Mouse (Mus musculus) midbrain, embryonic 16.5 days (tissue): ENCODE measurements around the gene Mdm2. TPM values are rescaled to one million over a fixed set of nuclear protein-coding genes. Genes with fewer than 3 reads are reported as not detected.

Source experiments
- ATAC-seq: fragments of 200-750 bp; cut with Nextera tagmentation; 2 replicates; pipeline ENCODE4 v1.8.0; 2017; ENCODE audit warnings: moderate TSS enrichment
- H3K27ac ChIP-seq: fragments of 300-500 bp; sonication (generic); 2 replicates; pipeline ENCODE4 v1.5.1; 2014; ENCODE audit warnings: mild to moderate bottlenecking, low read length, mixed read lengths
- H3K27me3 ChIP-seq: fragments of 300-500 bp; sonication (generic); 2 replicates; pipeline ENCODE4 v1.6.1; 2014; ENCODE audit warnings: low read depth, low read length, mixed read lengths; ENCODE audit not compliant: control insufficient read depth, insufficient read depth
- H3K36me3 ChIP-seq: fragments of 300-500 bp; sonication (generic); 2 replicates; pipeline ENCODE4 v1.6.1; 2014; ENCODE audit warnings: mild to moderate bottlenecking, low read length, moderate library complexity, mixed read lengths; ENCODE audit not compliant: control insufficient read depth, insufficient read depth
- H3K4me1 ChIP-seq: fragments of 300-500 bp; sonication (generic); 2 replicates; pipeline ENCODE4 v1.6.1; 2014; ENCODE audit warnings: mild to moderate bottlenecking, low read length, mixed read lengths; ENCODE audit not compliant: control insufficient read depth, insufficient read depth
- H3K4me2 ChIP-seq: fragments of 300-500 bp; sonication (generic); 2 replicates; pipeline ENCODE4 v1.6.1; 2014; ENCODE audit warnings: mild to moderate bottlenecking, low read length, mixed read lengths
- H3K4me3 ChIP-seq: fragments of 300-500 bp; sonication (generic); 2 replicates; pipeline ENCODE4 v1.5.1; 2014; ENCODE audit warnings: low read depth, mild to moderate bottlenecking, low read length, moderate library complexity, mixed read lengths
- H3K9ac ChIP-seq: fragments of 300-500 bp; sonication (generic); 2 replicates; pipeline ENCODE4 v1.6.1; 2014; ENCODE audit warnings: low read depth, low read length, mixed read lengths
- H3K9me3 ChIP-seq: fragments of 300-500 bp; sonication (generic); replicated peaks from 2 replicates; pipeline ENCODE4 v1.6.1; 2014; ENCODE audit warnings: mild to moderate bottlenecking, low read length, mixed read lengths; ENCODE audit not compliant: control insufficient read depth, poor library complexity, severe bottlenecking
- WGBS: fragments of 180-500 bp; shearing (Covaris S2); extraction: QIAGEN DNeasy Blood & Tissue Kit; methylation state at CpG from one replicate; pipeline ENCODE4 v1.1.7; 2014; 5-methylcytosine and 5-hydroxymethylcytosine counted together
- polyA plus RNA-seq: library from polyadenylated mRNA; unstranded; fragments of >200 nt; fragmentation: Nextera tagmentation; extraction: Ambion mirVana; gene quantifications from 2 replicates; pipeline ENCODE4 v1.2.1, GENCODE M21; 2015

The Mdm2 gene
- polyA plus RNA-seq, 1 experiment from 2014 or later = 53.1 TPM

DNA sequence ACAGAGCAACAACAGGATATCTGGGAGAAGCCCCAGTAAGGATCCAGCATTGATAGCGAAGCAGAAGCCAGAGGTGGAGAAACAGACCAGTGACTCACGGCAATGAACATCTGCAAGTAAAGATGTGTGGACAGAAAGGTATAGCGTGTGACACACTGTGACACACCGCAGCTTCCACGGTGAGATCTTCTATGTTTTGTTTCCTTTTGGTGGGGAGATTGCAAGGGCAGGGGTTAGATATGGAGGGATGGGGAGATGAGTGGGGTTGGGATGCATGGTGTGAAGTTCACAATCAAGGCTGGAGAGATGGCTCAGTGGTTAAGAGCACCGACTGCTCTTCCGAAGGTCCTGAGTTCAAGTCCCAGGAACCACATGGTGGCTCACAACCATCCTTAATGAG is 19.6 kb upstream of the Mdm2 start:
- no peak overlapping the region for H3K4me3 ChIP-seq
- no peaks in the 10 kb centered on the region for H3K4me1 ChIP-seq
- H3K27me3 ChIP-seq = no peaks in the 10 kb centered on the region
- ATAC-seq = no peak
- H3K9ac ChIP-seq = no peak overlapping the region
- WGBS = over 99% methylated on average over 7 of the region's 7 CpGs
- no peaks in the 10 kb centered on the region for H3K36me3 ChIP-seq
- no peak overlapping the region for H3K27ac ChIP-seq
- no peak overlapping the region for H3K4me2 ChIP-seq
- H3K9me3 ChIP-seq = no peaks in the 10 kb centered on the region

GRCm38 (mm10) chr10:117729139-117729814 is 18.7 kb upstream of the Mdm2 start:
- H3K27ac ChIP-seq = no peak overlapping the region

GRCm38 (mm10) chr10:117728574-117728973 is 18.0 kb upstream of the Mdm2 start:
- H3K27ac ChIP-seq = no peak overlapping the region
- no peak overlapping the region for H3K4me3 ChIP-seq
- no peaks in the 10 kb centered on the region for H3K36me3 ChIP-seq
- no peaks in the 10 kb centered on the region for H3K4me1 ChIP-seq
- no peaks in the 10 kb centered on the region for H3K9me3 ChIP-seq
- H3K27me3 ChIP-seq = no peaks in the 10 kb centered on the region
- 91% methylated on average over 5 of the region's 5 CpGs for WGBS
- no peak overlapping the region for H3K4me2 ChIP-seq
- ATAC-seq = no peak
- no peak overlapping the region for H3K9ac ChIP-seq

More at GRCm38 (mm10) chr10:117729139-117729814, 18.7 kb upstream of the Mdm2 start:
- H3K27me3 ChIP-seq = no peaks in the 10 kb centered on the region
- ATAC-seq = no peak
- WGBS = 83% methylated on average over 11 of the region's 11 CpGs
- no peaks in the 10 kb centered on the region for H3K36me3 ChIP-seq
- no peak overlapping the region for H3K4me3 ChIP-seq
- no peak overlapping the region for H3K4me2 ChIP-seq
- H3K9me3 ChIP-seq = no peaks in the 10 kb centered on the region
- no peak overlapping the region for H3K9ac ChIP-seq
- no peaks in the 10 kb centered on the region for H3K4me1 ChIP-seq

DNA sequence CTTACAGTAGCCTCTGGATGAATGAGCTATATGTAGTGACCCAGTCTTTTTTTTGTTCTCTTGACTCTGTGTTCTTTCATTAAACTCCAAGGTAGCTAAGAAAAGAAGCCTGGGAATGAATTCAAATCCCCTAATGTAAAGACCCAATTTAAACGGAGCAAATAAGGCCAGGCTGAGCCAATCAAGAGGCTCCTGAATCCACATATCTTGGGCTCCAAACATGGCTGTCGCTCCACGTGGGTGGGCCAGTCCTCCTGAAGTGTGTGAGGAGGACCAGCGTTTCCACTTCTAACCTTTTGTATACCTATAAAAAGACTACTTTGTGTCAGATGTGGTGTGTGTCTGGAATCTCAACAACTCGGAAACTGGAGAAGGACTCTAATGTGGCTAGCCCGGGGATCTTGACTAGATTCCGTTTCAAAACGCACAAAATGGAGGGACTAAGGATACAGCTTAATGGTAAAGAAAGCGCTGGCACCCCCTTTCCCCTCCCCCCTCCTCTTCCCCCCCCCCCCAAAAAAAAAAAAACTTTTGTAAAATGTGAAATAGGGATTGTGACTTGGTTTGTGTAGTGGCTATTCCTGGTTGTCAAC is 17.1 kb upstream of the Mdm2 start:
- Histone ChIP-seq H3K27me3 (no peaks in the 10 kb centered on the region), H3K4me3 (no peak overlapping the region), H3K9ac (no peak overlapping the region), H3K27ac (no peak overlapping the region), H3K4me2 (no peak overlapping the region), H3K9me3 (no peaks in the 10 kb centered on the region), H3K36me3 (no peaks in the 10 kb centered on the region), H3K4me1 (no peaks in the 10 kb centered on the region)
- no peak for ATAC-seq
- WGBS = 84% methylated on average over 9 of the region's 9 CpGs

DNA sequence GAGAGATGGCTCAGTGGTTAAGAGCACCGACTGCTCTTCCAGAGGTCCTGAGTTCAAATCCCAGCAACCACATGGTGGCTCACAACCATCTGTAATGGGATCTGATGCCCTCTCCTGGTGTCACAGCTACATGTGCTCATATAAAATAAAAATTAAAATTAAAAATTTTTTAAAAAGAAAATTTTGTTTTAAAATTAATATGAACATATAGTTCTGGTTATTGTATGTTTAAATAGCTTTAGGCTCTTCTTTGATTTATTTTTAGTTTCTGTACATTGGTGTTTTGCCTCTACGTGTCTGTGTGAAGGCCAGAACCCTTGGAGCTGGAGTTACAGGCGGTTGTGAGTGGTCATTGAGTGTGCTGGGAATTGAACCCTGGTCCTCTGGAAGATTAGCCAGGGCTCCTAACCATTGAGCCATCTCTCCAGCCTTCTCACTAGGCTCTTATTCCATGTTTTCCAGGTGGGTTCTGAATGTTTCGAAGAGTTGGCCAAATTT is 16.4 kb upstream of the Mdm2 start:
- WGBS = 94% methylated on average over 4 of the region's 4 CpGs
- no peaks in the 10 kb centered on the region for H3K4me1 ChIP-seq
- no peak overlapping the region for H3K4me3 ChIP-seq

DNA sequence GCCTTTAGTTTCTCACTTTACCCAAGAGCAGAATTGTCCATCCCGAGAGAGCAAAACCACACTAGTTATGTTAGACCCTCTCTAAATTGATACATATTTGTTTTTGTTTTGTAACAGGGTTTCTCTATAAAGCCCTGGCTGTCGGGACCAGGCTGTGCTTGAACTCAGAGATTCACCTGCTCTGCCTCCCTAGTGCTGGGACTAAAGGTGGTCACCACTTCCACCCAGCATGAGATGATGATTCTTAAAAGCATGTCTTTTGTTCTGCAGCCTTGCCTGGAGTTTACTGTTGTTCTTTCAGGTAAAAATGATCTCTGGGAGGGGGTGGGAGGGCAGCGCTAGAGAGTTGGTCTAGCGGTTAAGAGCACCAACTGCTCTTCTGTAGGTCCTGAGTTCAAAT is 15.8 kb upstream of the Mdm2 start:
- Histone ChIP-seq H3K27me3 (no peaks in the 10 kb centered on the region), H3K4me3 (no peak overlapping the region), H3K4me2 (no peak overlapping the region), H3K36me3 (no peaks in the 10 kb centered on the region), H3K4me1 (no peaks in the 10 kb centered on the region), H3K27ac (no peak overlapping the region), H3K9ac (no peak overlapping the region), H3K9me3 (no peaks in the 10 kb centered on the region)
- 96% methylated on average over 4 of the region's 4 CpGs for WGBS
- no peak for ATAC-seq

More for the DNA sequence above, 16.4 kb upstream of the Mdm2 start:
- H3K9ac ChIP-seq = no peak overlapping the region
- H3K9me3 ChIP-seq = no peaks in the 10 kb centered on the region
- no peaks in the 10 kb centered on the region for H3K36me3 ChIP-seq
- no peaks in the 10 kb centered on the region for H3K27me3 ChIP-seq
- no peak overlapping the region for H3K4me2 ChIP-seq
- H3K27ac ChIP-seq = no peak overlapping the region
- ATAC-seq = no peak

DNA sequence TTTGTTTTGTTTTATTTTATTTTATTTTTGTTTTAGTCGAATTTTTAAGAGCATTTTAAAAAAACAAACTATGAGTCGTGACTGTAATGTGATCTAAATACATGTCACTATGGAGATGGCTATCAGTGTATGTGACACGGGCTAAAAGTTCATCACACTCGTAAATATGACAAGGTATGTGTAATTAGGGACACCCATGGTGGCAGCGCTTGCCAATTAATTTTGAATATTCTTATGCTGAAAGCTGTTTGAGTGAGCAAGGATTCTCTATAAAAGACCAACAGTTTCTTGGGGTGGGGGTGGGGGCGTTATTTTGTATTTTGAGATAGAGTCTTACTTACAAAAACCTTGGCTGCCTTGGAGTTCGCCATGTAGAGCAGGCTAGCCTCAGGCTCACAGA is 15.1 kb upstream of the Mdm2 start:
- 83% methylated on average over 7 of the region's 7 CpGs for WGBS
- no peak for ATAC-seq

DNA sequence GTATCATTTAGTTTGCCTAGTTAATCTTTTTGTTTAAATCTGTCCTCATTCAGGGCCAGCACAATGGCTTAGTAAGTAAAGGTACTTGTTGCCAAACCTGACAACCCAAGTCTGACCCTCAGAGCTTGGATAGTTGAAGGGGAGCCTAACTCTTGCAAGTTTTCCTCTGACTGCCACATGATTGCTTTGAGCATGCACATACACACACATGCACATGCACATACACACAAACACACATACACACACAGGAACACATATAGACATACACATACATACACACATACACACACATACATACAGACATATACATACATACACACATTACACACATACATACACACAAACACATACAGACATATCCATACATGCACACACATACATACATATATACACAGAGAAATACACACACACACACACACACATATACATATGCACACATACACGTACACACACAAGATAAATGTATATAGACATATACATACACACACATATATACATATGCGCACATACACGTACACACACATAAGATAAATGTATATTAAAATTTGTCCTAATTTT is 14.3 kb upstream of the Mdm2 start:
- no peak overlapping the region for H3K4me2 ChIP-seq
- ATAC-seq = no peak

More for the DNA sequence above, 15.1 kb upstream of the Mdm2 start:
- Histone ChIP-seq H3K4me3 (no peak overlapping the region), H3K4me1 (no peaks in the 10 kb centered on the region), H3K4me2 (no peak overlapping the region), H3K9me3 (no peaks in the 10 kb centered on the region), H3K36me3 (no peaks in the 10 kb centered on the region), H3K9ac (no peak overlapping the region), H3K27me3 (no peaks in the 10 kb centered on the region), H3K27ac (no peak overlapping the region)

DNA sequence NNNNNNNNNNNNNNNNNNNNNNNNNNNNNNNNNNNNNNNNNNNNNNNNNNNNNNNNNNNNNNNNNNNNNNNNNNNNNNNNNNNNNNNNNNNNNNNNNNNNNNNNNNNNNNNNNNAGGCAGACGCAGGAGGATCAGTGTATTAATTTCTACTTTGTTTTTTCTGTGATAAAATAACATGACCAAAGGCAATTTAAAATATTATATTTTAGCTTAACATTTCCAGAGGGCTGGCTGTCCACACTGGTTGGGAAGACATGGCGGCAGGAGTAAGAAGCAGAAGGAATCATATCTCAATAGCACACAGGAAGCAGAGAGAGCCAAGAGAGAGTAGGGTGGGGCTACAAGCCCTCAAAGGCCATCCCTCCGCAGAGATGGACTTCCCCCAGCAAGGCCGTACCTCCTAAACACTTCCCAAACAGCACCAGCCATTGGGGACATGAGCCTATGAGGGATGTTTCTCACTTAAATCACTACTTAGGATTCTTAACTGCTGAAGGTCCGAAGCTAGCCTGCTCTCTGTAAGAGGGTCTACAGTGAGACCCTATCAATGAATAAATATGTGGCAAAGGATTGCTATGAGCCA is 13.7 kb upstream of the Mdm2 start:
- Histone ChIP-seq H3K4me2 (no peak overlapping the region), H3K9me3 (no peaks in the 10 kb centered on the region), H3K36me3 (no peaks in the 10 kb centered on the region), H3K4me3 (no peak overlapping the region), H3K27me3 (no peaks in the 10 kb centered on the region), H3K4me1 (no peaks in the 10 kb centered on the region), H3K27ac (no peak overlapping the region), H3K9ac (no peak overlapping the region)
- ATAC-seq = no peak
- 85% methylated on average over 5 of the region's 5 CpGs for WGBS

More for the DNA sequence above, 14.3 kb upstream of the Mdm2 start:
- no peak overlapping the region for H3K27ac ChIP-seq
- H3K27me3 ChIP-seq = no peaks in the 10 kb centered on the region
- no peak overlapping the region for H3K4me3 ChIP-seq
- no peaks in the 10 kb centered on the region for H3K9me3 ChIP-seq
- WGBS = 91% methylated on average over 3 of the region's 3 CpGs
- no peak overlapping the region for H3K9ac ChIP-seq
- no peaks in the 10 kb centered on the region for H3K36me3 ChIP-seq
- no peaks in the 10 kb centered on the region for H3K4me1 ChIP-seq
